Mouse (Mus musculus) c-Kit-negative CD71-positive TER-119-positive erythroid progenitor cells, embryonic 14.5 days (primary cell): ENCODE measurements around the gene Akap1.
A peak's percentile ranks its signal among the peaks of the same experiment; 100 is the strongest.

Source experiments
- DNase-seq: peaks from one replicate; pipeline ENCODE4 v3.0.0-alpha.2; 2013; ENCODE audit warnings: low read depth, low spot score

Akap1 gene

GRCm38 (mm10) chr11:88842315-88842975 lies 21.9 kb downstream of the Akap1 start:
- DNase-seq: no peak

DNA sequence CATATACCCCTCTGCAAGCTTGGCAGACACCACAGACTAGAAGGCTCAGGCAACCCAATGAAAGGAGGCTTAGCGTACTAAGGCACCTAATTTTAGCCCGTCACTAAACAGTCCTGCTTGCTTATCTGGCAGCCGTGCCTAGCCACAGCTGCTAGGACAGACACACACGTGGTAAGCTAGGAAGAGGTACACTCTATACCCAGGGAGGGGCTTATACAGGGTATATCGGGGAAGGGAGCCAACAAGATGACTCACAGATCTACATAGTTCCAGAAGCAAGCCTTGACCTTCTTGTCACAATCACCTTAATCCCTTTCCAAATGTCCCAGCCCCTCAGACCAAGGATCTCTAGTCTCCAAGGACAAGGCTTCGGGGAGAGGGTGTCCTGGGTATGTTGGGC lies 23.0 kb downstream of the Akap1 start:
- no peak for DNase-seq

DNA sequence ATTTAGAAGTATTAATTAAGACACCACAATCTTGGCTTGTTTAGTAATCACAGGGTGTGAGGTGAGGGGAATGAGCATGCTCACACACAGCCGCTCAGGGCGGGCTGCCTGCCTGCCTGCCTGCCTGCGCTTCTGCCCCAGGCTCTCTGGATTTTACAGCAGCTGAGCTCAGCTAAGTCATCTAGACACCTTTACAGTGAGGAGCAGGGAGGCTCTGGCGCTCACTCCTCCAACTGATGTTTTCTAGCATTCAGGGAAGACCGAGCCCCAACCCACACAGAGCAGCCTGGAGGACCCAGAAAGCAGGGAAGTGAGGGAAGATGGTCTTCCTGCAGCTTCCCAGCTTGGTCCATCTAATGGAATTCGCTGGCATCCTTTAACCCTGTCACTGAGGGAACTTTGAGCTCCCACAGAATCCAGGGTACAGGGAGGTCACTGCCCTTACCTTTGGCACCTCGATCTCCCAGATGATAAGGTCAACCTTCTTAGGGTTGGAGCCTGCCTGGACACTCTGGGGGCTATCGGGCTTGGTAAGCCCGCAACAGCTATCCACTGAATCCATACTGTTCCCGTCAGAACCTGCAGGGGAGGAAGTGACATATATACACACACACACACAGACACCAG lies 23.5 kb downstream of the Akap1 start:
- no peak for DNase-seq

DNA sequence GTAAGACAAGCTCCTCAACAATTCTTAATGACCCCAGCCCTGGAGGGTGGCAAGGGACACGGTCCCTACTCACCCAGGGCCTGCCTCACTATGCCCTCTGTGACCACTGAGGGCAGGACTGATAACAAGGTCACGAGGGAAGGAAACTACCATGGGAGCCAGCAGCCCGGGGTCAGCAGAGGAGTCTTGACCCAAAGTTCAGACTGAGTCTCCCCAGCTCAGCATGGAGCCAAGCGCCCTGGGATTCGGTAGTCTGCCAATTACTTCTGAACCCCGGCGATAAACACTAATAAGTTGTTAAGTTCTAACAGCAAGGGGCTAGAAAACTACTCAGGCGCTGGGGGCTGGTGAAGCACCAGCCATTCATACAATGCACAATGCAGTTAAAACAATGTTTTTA lies 24.1 kb downstream of the Akap1 start:
- no peak for DNase-seq

GRCm38 (mm10) chr11:88839379-88839778 lies 25.0 kb downstream of the Akap1 start:
- no peak for DNase-seq

- DNase-seq: no peak
These were observed 25.8 kb downstream of the Akap1 start for GRCm38 (mm10) chr11:88838630-88839029.

- DNase-seq: no peak
These were observed 29.8 kb downstream of the Akap1 start for GRCm38 (mm10) chr11:88834606-88835005.

GRCm38 (mm10) chr11:88834134-88834533 lies 30.3 kb downstream of the Akap1 start:
- no peak for DNase-seq

GRCm38 (mm10) chr11:88833099-88833498 lies 31.3 kb downstream of the Akap1 start:
- no peak for DNase-seq

GRCm38 (mm10) chr11:88830257-88830804 lies 34.1 kb downstream of the Akap1 start:
- DNase-seq: no peak

DNA sequence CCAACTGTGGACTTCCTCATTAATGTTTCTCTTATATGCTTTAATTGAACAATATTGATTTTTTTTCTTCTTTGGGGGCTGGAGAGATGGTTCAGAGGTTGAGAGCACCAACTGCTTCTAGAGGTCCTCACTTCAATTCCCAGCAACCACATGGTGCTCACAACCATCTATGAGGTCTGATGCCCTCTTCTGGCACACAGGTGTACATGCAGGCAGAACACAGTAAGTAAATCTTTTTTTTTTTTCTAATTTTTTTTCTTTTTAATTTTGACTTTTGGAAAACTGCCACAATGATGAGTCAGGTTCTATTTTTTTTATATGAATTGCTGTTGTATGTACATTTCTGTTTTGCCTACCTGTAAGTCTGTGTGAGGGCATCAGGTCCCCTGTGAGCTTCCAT lies 35.9 kb downstream of the Akap1 start:
- no peak for DNase-seq

- DNase-seq: no peak
These were observed 38.5 kb downstream of the Akap1 start for GRCm38 (mm10) chr11:88825909-88826308.

- DNase-seq: peak; percentile 35
These were observed 41.4 kb downstream of the Akap1 start for GRCm38 (mm10) chr11:88822991-88823390.

DNA sequence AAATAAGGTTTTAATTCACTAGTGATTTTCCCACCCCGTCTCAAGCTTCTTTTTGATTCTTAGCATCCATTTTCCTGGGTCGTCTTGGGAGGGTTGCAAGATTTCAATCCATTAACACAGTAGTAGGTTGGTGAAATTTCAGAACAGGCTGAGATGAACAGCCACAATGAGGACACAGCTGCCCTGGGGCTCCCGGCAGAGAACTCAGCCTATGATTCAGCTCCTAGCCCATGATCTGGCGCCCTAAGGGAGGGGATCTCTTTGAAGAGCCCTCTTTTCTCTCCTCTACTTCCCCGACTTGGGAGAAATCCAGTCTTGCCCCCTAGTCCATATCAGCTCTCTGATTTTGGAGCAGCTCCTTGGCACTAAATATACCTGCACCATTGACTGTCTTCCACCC lies 41.9 kb downstream of the Akap1 start:
- no peak for DNase-seq

GRCm38 (mm10) chr11:88820742-88821576 lies 43.4 kb downstream of the Akap1 start:
- no peak for DNase-seq

GRCm38 (mm10) chr11:88820253-88820652 lies 44.1 kb downstream of the Akap1 start:
- no peak for DNase-seq

- DNase-seq: no peak
These were observed 47.3 kb downstream of the Akap1 start for GRCm38 (mm10) chr11:88817061-88817460.

GRCm38 (mm10) chr11:88803231-88804010 lies 61.0 kb downstream of the Akap1 start:
- DNase-seq: no peak

GRCm38 (mm10) chr11:88796207-88796606 lies 68.2 kb downstream of the Akap1 start:
- DNase-seq: no peak

- DNase-seq: no peak
These were observed 74.5 kb downstream of the Akap1 start for GRCm38 (mm10) chr11:88789893-88790292.

DNA sequence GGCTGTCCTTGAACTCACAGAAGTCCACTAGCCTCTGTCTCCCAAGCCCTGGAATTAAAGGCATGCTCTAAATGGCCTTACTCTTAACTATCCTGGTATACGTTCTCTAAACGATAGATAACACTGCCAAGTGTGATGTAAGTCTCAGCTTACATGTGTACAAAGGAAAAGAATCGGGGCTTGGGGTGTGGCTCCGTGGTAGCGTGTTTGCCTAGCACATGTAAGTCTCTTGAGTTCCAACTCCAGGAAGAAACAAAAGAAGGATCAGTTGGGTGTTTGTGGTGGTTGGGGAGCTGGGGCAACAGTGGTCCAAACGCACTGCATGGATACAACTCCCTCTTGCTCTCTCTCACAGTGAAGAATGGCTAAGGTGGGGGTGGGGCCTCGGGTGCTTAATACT lies 77.6 kb downstream of the Akap1 start:
- DNase-seq: no peak

GRCm38 (mm10) chr11:88783525-88783924 lies 80.9 kb downstream of the Akap1 start:
- DNase-seq: no peak
